Mouse (Mus musculus): ENCODE measurements at regions not wholly inside any gene's neighbourhood (a gene's known extent, or its start where the extent isn't known, plus 50 kb on each side); places are given as distances from the start of the nearest gene placed in this dataset.

- H3K27me3 ChIP-seq (replicated peaks; ENCODE audit: control insufficient read depth, insufficient read depth, low read length), result no peaks in the 10 kb centered on the region
- 49% methylated on average over 3 of the region's 3 CpGs for WGBS
- DNase-seq (ENCODE audit: low spot score) (peak; percentile 39), ATAC-seq (no peak)
- no peak overlapping the region for H3K4me3 ChIP-seq (ENCODE audit: low read depth, low read length)
- no peak overlapping the region for H3K4me2 ChIP-seq (ENCODE audit: low read length)
- no peaks in the 10 kb centered on the region for H3K9me3 ChIP-seq (replicated peaks; ENCODE audit: control insufficient read depth, low read length)
- H3K27ac ChIP-seq (ENCODE audit: low read depth, low read length), result no peak overlapping the region
- no peak overlapping the region for H3K9ac ChIP-seq (ENCODE audit: low read length)
- no peaks in the 10 kb centered on the region for H3K36me3 ChIP-seq (ENCODE audit: control insufficient read depth, insufficient read depth, low read length)
- no peaks in the 10 kb centered on the region; the same call in 1 of the 2 replicates for H3K4me1 ChIP-seq (ENCODE audit: control insufficient read depth, insufficient read depth, low read length)
These were observed 118.5 kb downstream of the Zfp395 start for GRCm38 (mm10) chr14:65476699-65477098.

GRCm38 (mm10) chr14:65479744-65480143 lies 121.6 kb downstream of the Zfp395 start:
- no peak overlapping the region for H3K4me2 ChIP-seq (ENCODE audit: low read length)
- no peak overlapping the region for H3K4me3 ChIP-seq (ENCODE audit: low read depth, low read length)
- WGBS, result 83% methylated on average over 5 of the region's 5 CpGs
- H3K9ac ChIP-seq (ENCODE audit: low read length), result no peak overlapping the region
- H3K27me3 ChIP-seq (replicated peaks; ENCODE audit: control insufficient read depth, insufficient read depth, low read length), result no peaks in the 10 kb centered on the region
- H3K9me3 ChIP-seq (replicated peaks; ENCODE audit: control insufficient read depth, low read length), result no peaks in the 10 kb centered on the region
- H3K27ac ChIP-seq (ENCODE audit: low read depth, low read length), result no peak overlapping the region
- ATAC-seq (no peak), DNase-seq (ENCODE audit: low spot score) (no peak)
- H3K4me1 ChIP-seq (ENCODE audit: control insufficient read depth, insufficient read depth, low read length), result no peaks in the 10 kb centered on the region; the same call in 1 of the 2 replicates
- H3K36me3 ChIP-seq (ENCODE audit: control insufficient read depth, insufficient read depth, low read length), result no peaks in the 10 kb centered on the region

DNA sequence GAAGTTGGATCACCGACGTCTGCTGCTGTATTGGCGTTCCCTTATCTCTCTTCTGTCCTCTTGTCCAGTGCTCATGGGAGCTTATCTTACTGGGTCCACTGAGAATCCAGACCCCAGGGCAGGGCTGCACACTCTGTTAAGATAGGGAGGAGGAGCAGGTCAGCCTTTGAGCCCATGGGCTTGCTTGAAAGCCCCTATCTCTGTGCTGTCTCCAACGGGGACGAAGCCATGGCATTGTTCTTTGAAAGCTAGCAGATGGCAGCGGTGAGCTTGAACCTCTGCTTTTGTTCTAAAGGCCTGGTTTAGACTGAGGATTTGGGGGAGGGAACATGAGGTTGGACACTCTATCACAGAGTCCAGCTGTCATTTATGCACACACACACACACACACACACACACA lies 122.2 kb downstream of the Zfp395 start:
- Histone ChIP-seq H3K4me2 (ENCODE audit: low read length) (no peak overlapping the region), H3K4me3 (ENCODE audit: low read depth, low read length) (no peak overlapping the region), H3K9ac (ENCODE audit: low read length) (no peak overlapping the region), H3K27ac (ENCODE audit: low read depth, low read length) (no peak overlapping the region), H3K4me1 (ENCODE audit: control insufficient read depth, insufficient read depth, low read length) (no peaks in the 10 kb centered on the region; the same call in 1 of the 2 replicates), H3K9me3 (replicated peaks; ENCODE audit: control insufficient read depth, low read length) (0 out of 2 replicates have a peak, but pooled peaks cover under 1% of the 10 kb centered on the region), H3K27me3 (replicated peaks; ENCODE audit: control insufficient read depth, insufficient read depth, low read length) (no peaks in the 10 kb centered on the region), H3K36me3 (ENCODE audit: control insufficient read depth, insufficient read depth, low read length) (no peaks in the 10 kb centered on the region)
- no peak for ATAC-seq
- no peak for DNase-seq (ENCODE audit: low spot score)
- 52% methylated on average over 6 of the region's 6 CpGs for WGBS

Measured in forebrain, embryonic 14.5 days (tissue).